Mouse (Mus musculus): Measurements from ENCODE around the gene Fsd1. TPM values are rescaled to one million over a fixed set of nuclear protein-coding genes. Genes with fewer than 3 reads are reported as not detected.

The Fsd1 gene
- total and polyA plus RNA-seq, 3 experiments: 0.35 to 0.61 (median 0.50) TPM

DNA sequence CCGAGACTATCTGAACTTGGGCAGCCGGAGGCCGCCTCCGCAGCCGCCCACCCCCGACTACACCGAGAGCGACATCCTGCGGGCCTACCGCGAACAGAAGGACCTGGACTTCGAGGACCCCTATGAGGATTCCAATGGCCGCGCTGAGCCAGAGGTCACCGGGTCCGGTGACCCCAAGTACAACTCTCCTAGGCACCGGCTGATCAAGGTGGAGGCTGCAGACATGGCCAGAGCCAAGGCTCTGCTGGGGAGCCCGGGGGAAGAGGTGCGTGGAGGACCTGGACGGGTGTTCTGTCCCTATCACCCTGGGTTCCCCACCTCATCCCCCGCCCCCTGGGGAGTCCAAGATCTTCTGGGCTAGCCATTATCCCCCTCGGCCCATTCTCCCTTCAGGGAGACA is 14.9 kb upstream of the Fsd1 start:
- no peak for DNase-seq
- Histone ChIP-seq H3K27me3 (ENCODE audit: control insufficient read depth, insufficient read depth, low read length) (peaks cover 2% of the 10 kb centered on the region; the same call in 1 of the 2 replicates), H3K27ac (no peak overlapping the region), H3K4me1 (ENCODE audit: control insufficient read depth, insufficient read depth, low read length) (peaks cover 2% of the 10 kb centered on the region), H3K4me3 (no peak overlapping the region), H3K79me2 (replicated peaks; ENCODE audit: control insufficient read depth, insufficient read depth, low read length) (no peaks in the 10 kb centered on the region), H3K36me3 (ENCODE audit: control insufficient read depth, insufficient read depth, low read length) (no peaks in the 10 kb centered on the region), H3K9ac (ENCODE audit: low read depth, low read length) (no peak overlapping the region)
- WGBS: 48% methylated on average over 22 of the region's 22 CpGs
- TF ChIP-seq CTCF (IDR thresholded peaks at IDR 0.05): no peak
- TF ChIP-seq EP300 (IDR thresholded peaks at IDR 0.05; ENCODE audit: insufficient read depth, low read depth, low read length): no peak
- TF ChIP-seq POLR2A (IDR thresholded peaks at IDR 0.05; ENCODE audit: insufficient read depth, low read depth, low read length): no peak
- intact Hi-C loops (cut with DNase I): no loop called here

DNA sequence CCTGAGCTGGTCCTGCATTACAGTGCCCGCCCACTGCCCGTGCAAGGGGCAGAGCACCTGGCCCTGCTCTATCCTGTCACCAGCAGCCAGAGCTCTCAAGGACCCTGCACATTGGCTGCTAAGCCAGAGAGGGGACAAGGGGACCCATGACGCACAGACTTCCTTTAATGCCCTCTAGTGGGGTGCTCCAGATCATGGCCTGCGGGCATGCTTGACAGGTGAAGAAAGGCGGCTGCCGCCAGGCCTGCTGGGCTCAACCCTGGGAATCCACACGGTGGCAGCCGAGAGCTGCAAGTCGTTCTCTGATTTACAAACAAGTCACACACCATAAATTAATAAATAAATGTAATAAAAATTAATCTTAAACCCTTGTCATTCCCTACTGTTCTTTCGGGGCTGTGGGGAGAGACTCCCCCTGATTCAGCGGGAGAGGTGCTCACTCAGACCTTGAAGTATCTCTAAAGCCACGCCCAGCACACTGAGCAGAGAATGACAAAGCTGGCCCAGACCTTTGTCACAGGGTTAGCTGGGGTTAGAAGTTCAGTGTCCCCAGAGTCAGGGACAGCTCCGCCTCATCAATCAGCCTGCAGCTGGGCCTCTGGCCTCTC is 9.9 kb upstream of the Fsd1 start:
- no peak overlapping the region for H3K9ac ChIP-seq (ENCODE audit: low read depth, low read length)
- no peaks in the 10 kb centered on the region for H3K27me3 ChIP-seq (ENCODE audit: control insufficient read depth, insufficient read depth, low read length)
- TF ChIP-seq POLR2A (IDR thresholded peaks at IDR 0.05; ENCODE audit: insufficient read depth, low read depth, low read length): no peak
- peak; percentile 15; the same call in 1 of the 2 replicates for TF ChIP-seq EP300 (IDR thresholded peaks at IDR 0.05; ENCODE audit: insufficient read depth, low read depth, low read length)
- peak; percentile 99; the same call in 1 of the 2 replicates for TF ChIP-seq CTCF (IDR thresholded peaks at IDR 0.05)
- no peaks in the 10 kb centered on the region for H3K79me2 ChIP-seq (replicated peaks; ENCODE audit: control insufficient read depth, insufficient read depth, low read length)
- no peaks in the 10 kb centered on the region for H3K4me1 ChIP-seq (ENCODE audit: control insufficient read depth, insufficient read depth, low read length)
- peak; percentile 75 to 85 for DNase-seq
- intact Hi-C loops (cut with DNase I): loop anchor here (1.0 kb wide), 1 partner anchor 34 kb away; no protein-coding TSS in a partner anchor
- WGBS: 17% methylated on average over 13 of the region's 13 CpGs
- H3K4me3 ChIP-seq: no peak overlapping the region
- no peaks in the 10 kb centered on the region for H3K36me3 ChIP-seq (ENCODE audit: control insufficient read depth, insufficient read depth, low read length)
- no peak overlapping the region for H3K27ac ChIP-seq

DNA sequence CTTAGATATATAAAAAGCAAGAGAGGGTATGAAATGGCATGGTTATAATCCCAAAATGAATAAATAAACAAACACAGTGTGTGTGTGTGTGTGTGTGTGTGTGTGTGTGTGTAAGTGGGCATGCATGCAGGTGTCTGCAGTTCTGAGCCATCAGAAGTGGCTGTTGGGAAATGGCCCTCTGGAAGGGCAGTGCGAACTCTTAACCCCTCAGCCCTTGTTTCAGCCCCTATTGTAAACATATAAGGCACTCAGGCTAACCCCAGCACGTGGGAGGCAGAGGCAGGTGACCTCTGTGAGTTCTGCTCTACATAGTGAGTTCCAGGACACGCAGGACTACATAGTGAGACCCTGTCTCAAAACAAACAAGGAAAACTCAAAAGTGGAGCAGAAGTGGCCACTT is 9.0 kb upstream of the Fsd1 start:
- H3K4me3 ChIP-seq: no peak overlapping the region
- WGBS: 71% methylated on average over 3 of the region's 3 CpGs
- no peaks in the 10 kb centered on the region for H3K4me1 ChIP-seq (ENCODE audit: control insufficient read depth, insufficient read depth, low read length)
- H3K9ac ChIP-seq (ENCODE audit: low read depth, low read length): no peak overlapping the region
- no peak overlapping the region for H3K27ac ChIP-seq
- no peak for TF ChIP-seq CTCF (IDR thresholded peaks at IDR 0.05)
- TF ChIP-seq EP300 (IDR thresholded peaks at IDR 0.05; ENCODE audit: insufficient read depth, low read depth, low read length): no peak
- no peak for TF ChIP-seq POLR2A (IDR thresholded peaks at IDR 0.05; ENCODE audit: insufficient read depth, low read depth, low read length)
- no peaks in the 10 kb centered on the region for H3K36me3 ChIP-seq (ENCODE audit: control insufficient read depth, insufficient read depth, low read length)
- DNase-seq: no peak
- H3K79me2 ChIP-seq (replicated peaks; ENCODE audit: control insufficient read depth, insufficient read depth, low read length): no peaks in the 10 kb centered on the region
- intact Hi-C loops (cut with DNase I): no loop called here
- H3K27me3 ChIP-seq (ENCODE audit: control insufficient read depth, insufficient read depth, low read length): no peaks in the 10 kb centered on the region

DNA sequence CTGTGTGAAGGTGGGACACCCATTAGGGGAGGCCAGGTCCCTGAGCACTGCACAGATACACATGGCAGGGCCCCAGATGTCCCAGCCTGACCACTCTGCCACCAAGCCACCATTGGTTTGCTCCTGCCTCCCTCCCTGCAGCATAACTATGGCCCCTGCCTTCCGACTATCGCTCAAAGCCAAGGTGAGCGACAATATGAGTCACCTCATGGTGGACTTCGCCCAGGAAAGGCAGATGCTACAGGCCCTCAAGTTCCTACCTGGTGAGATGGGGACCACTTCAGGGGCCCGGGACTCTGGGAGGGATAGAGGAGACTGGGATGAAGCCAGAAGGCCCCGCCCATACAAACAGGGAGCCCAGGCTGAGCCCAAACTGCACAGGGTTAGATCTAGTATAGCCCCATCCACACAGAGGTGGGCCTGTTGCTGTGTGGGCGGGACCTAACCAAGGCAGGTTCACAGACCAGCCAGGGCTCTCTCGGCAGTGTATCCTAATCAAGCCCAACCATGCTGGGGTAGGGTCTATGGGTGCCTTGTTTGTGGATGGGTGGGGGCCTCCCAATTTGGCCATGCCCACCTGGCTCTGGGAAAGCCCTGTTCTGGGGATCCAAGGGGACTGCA is 4.1 kb downstream of the Fsd1 start:
- Histone ChIP-seq H3K36me3 (ENCODE audit: control insufficient read depth, insufficient read depth, low read length) (no peaks in the 10 kb centered on the region), H3K4me1 (ENCODE audit: control insufficient read depth, insufficient read depth, low read length) (no peaks in the 10 kb centered on the region), H3K27ac (no peak overlapping the region), H3K4me3 (no peak overlapping the region), H3K27me3 (ENCODE audit: control insufficient read depth, insufficient read depth, low read length) (peaks cover 5% of the 10 kb centered on the region), H3K79me2 (replicated peaks; ENCODE audit: control insufficient read depth, insufficient read depth, low read length) (no peaks in the 10 kb centered on the region), H3K9ac (ENCODE audit: low read depth, low read length) (no peak overlapping the region)
- DNase-seq: no peak
- intact Hi-C loops (cut with DNase I): no loop called here
- no peak for TF ChIP-seq POLR2A (IDR thresholded peaks at IDR 0.05; ENCODE audit: insufficient read depth, low read depth, low read length)
- no peak for TF ChIP-seq EP300 (IDR thresholded peaks at IDR 0.05; ENCODE audit: insufficient read depth, low read depth, low read length)
- TF ChIP-seq CTCF (IDR thresholded peaks at IDR 0.05): no peak
- 74% methylated on average over 8 of the region's 8 CpGs for WGBS

DNA sequence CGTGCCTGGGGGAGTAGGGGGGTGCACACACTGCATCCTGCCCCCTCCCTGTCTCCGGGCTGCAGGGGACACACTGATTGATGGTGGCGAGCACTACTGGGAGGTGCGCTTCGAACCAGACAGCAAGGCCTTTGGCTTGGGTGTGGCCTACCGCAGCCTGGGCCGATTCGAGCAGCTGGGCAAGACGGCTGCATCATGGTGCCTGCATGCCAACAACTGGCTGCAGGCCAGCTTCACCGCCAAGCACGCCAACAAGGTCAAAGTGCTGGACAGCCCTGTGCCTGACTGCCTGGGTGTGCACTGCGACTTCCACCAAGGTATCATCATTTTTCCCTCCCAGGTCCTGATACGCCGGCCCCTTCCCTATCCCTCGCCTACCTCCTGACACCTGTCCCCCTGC is 9.7 kb downstream of the Fsd1 start:
- intact Hi-C loops (cut with DNase I): no loop called here
- Histone ChIP-seq H3K4me1 (ENCODE audit: control insufficient read depth, insufficient read depth, low read length) (no peaks in the 10 kb centered on the region), H3K4me3 (no peak overlapping the region), H3K36me3 (ENCODE audit: control insufficient read depth, insufficient read depth, low read length) (no peaks in the 10 kb centered on the region), H3K27me3 (ENCODE audit: control insufficient read depth, insufficient read depth, low read length) (no peaks in the 10 kb centered on the region), H3K9ac (ENCODE audit: low read depth, low read length) (no peak overlapping the region), H3K79me2 (replicated peaks; ENCODE audit: control insufficient read depth, insufficient read depth, low read length) (no peaks in the 10 kb centered on the region), H3K27ac (no peak overlapping the region)
- peak in 1 of 2 experiments; percentile 52 for DNase-seq
- TF ChIP-seq CTCF (IDR thresholded peaks at IDR 0.05): no peak
- TF ChIP-seq EP300 (IDR thresholded peaks at IDR 0.05; ENCODE audit: insufficient read depth, low read depth, low read length): no peak
- TF ChIP-seq POLR2A (IDR thresholded peaks at IDR 0.05; ENCODE audit: insufficient read depth, low read depth, low read length): no peak
- WGBS: 74% methylated on average over 15 of the region's 15 CpGs

DNA sequence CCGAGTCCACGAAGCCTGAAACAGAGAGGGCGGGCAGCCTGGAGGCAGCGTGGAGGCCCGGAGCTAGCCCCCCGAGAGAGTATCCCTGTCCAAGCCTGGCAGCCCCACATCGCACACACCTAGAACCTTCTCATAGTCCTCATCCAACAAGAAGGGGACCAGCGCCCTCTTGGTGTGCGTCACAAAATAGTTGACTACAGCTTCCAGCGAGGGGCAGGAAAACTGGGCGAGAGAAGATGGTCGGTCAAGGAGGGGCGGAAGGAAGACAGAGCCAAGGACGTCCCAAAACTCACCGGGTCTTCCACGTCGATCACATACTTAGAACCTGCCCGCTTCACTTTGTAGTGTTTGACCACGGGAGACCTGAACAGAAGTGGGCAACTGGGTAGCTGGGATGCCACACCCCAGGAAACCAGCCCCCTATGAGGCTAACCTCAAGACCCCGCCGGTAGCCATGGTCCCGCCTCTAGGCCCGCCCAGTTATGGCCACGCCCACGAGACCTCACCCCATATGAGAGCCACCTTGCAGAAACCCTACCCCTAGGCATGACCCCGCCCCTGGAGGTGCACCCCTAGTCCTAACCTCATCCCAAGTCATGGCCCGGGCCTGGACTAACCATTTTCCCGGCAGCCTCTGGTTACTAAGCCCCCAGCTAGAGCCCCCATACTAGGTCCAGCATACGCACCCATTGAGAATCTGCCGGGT is 13.6 kb downstream of the Fsd1 start:
- H3K36me3 ChIP-seq (ENCODE audit: control insufficient read depth, insufficient read depth, low read length): no peaks in the 10 kb centered on the region
- 39% methylated on average over 30 of the region's 30 CpGs for WGBS
- intact Hi-C loops (cut with DNase I): no loop called here
- H3K27me3 ChIP-seq (ENCODE audit: control insufficient read depth, insufficient read depth, low read length): no peaks in the 10 kb centered on the region
- H3K9ac ChIP-seq (ENCODE audit: low read depth, low read length): no peak overlapping the region
- H3K4me1 ChIP-seq (ENCODE audit: control insufficient read depth, insufficient read depth, low read length): no peaks in the 10 kb centered on the region; the same call in 1 of the 2 replicates
- H3K27ac ChIP-seq: no peak overlapping the region
- no peaks in the 10 kb centered on the region for H3K79me2 ChIP-seq (replicated peaks; ENCODE audit: control insufficient read depth, insufficient read depth, low read length)
- no peak for TF ChIP-seq EP300 (IDR thresholded peaks at IDR 0.05; ENCODE audit: insufficient read depth, low read depth, low read length)
- no peak for TF ChIP-seq POLR2A (IDR thresholded peaks at IDR 0.05; ENCODE audit: insufficient read depth, low read depth, low read length)
- TF ChIP-seq CTCF (IDR thresholded peaks at IDR 0.05): no peak
- DNase-seq: no peak
- H3K4me3 ChIP-seq: no peak overlapping the region

Measured in heart, adult 2 months (tissue).